Mouse (Mus musculus): ENCODE data around the gene Nol3.

The Nol3 gene

GRCm38 (mm10) chr8:105307670-105308069, 31.7 kb downstream of the Nol3 start:
- in situ Hi-C loops (cut with MboI, MseI): no loop called here

DNA sequence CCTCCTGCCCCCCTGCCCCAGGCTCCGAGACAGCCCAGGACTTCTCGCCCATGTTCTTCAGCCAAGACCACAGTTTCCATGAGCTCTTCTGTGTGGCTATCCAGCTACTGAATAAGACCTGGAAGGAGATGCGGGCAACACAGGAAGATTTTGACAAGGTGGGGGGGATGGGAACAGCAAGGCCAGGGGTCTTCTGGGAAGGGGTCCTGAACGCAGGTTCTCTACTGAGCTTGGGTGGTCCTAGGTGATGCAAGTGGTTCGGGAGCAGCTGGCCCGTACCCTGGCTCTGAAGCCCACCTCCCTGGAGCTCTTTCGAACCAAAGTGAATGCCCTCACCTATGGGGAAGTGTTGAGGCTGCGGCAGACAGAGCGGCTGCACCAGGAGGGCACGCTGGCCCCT, 32.5 kb downstream of the Nol3 start:
- in situ Hi-C loops (cut with MboI, MseI): no loop called here

DNA sequence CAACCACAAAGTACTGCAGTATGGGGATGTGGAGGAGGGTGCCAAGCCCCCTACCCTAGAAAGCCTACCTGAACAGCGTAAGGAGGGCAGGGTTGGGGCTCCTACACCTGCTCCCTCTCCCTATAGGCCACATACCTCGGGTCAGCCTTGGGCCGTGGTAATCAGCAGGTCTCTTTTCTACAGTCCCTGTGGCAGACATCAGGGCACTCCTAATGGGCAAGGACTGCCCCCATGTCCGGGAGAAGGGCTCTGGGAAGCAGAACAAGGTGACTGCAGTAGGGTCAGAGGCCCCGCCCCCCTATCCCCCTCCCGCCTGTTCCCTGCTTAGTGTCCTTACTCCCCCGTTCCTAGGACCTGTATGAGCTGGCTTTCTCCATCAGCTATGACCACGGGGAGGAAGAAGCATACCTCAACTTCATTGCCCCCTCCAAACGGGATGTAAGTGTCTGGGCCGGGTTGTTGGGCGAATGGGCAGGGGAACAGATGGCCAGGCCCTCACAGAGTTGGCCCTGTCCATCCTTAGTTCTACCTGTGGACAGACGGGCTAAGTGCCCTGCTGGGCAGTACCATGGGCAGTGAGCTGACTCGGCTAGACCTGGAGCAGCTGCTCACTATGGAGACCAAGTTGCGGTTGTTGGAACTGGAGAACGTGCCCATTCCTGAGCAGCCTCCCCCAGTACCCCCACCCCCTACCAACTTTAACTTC, 33.4 kb downstream of the Nol3 start:
- in situ Hi-C loops (cut with MboI, MseI): no loop called here

GRCm38 (mm10) chr8:105310118-105310517, 34.2 kb downstream of the Nol3 start:
- in situ Hi-C loops (cut with MboI, MseI): no loop called here

GRCm38 (mm10) chr8:105311718-105312117, 35.8 kb downstream of the Nol3 start:
- in situ Hi-C loops (cut with MboI, MseI): no loop called here

DNA sequence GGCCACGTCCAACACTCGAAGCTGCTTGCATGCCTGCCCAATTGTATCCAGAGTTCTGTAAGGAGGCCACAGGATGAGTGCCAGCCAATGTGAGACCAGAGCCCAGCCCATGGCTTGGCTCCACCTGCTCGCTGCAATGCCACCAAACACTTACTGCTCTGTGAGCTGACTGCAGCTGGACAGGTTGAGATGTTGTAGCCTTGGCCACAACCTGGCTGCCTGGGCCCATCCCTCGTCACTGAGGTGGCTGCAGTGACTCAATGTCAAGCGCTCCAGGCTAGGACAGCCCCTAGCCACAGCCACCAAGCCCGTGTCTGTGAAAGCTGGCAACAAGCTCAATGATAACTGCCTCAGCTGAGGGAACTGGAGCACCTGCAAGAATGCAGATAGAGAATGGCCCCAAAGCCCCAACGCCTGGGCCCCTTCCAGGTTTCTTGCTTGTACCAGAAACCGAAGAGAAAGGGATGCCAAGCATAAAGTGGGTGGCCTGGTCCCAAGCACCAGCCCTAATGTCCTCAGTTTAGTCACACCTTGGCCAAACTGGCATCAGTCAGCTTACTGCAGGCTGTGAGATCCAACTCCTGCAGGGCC, 37.0 kb downstream of the Nol3 start:
- in situ Hi-C loops (cut with MboI, MseI): no loop called here

- in situ Hi-C loops (cut with MboI, MseI): no loop called here
These were observed 37.9 kb downstream of the Nol3 start for GRCm38 (mm10) chr8:105313622-105314402.

DNA sequence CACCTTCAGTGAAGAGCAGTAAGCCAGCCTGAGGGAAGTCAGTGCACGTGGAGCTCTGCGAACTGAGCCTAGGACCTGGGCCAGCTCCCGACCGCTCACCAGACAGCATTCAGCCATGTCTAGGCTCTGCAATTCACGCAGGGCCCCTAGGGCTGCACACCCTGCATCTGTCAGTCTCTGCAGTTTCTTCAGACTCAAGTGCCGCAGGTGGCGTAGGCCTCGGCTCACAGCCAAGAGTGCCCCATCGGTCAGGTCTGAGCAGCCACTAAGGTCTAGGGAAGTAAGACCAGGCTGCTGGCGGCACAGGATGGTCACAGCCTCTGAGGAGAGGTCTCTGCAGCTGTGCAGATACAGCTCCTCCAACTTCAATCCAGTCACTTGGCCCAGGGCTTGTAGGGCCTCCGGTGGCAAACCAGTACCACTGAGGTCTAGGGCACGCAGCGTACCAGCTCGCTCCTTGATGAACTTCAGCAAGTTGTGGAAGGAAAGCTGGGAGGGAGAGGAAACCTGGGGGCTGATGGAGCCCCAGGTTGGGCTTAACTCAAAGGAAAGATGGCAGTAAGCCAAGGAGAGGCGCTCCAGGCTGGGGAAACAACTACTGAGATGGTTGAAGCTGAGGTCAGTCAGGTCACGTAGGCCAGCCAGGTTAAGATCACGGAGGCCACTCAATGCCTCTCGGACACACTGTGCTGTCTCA, 39.3 kb downstream of the Nol3 start:
- in situ Hi-C loops (cut with MboI, MseI): no loop called here

DNA sequence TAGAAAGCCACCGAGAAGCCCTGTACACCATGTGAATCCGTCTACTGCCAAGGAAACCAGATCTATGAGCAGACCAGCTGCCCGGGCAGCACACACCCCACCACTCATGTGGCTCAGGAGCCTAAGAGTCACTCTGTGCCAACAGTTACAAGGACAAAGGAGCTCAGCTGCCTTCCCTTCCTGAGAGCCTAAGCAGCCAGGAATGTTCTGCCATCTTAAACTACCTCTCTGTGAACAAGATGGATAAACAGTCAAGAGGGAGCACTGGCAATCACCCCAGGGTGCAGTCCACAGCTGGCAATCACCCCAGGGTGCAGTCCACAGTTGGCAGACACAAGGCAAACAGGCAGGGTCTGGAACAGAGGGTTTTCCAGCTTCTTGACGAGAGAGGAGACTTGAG, 42.0 kb downstream of the Nol3 start:
- in situ Hi-C loops (cut with MboI, MseI): no loop called here

GRCm38 (mm10) chr8:105318662-105319190, 42.8 kb downstream of the Nol3 start:
- in situ Hi-C loops (cut with MboI, MseI): no loop called here

DNA sequence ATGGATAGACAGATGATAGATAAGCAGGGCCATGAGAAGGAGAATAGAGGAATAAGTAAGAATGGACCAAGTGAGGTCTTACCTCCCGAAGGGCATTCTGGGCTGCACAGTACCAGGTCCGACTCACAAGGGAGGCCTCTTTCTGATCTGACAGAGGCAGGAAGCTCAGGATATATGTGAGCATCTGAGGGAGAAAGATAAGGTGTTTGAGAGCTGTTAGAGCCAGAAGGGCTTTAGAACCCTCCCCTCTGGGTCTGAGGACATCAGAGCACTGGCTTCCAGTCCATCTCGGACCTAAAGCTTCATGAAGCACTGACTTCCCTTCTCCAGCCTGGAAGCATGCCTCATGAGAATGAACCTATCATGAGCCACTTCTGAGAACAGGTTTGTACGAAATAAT, 47.2 kb downstream of the Nol3 start:
- in situ Hi-C loops (cut with MboI, MseI): loop anchor here (10.0 kb wide), 1 partner anchor 892 kb away; the partner anchor contains the start of genes Prmt7 and Slc7a6os

DNA sequence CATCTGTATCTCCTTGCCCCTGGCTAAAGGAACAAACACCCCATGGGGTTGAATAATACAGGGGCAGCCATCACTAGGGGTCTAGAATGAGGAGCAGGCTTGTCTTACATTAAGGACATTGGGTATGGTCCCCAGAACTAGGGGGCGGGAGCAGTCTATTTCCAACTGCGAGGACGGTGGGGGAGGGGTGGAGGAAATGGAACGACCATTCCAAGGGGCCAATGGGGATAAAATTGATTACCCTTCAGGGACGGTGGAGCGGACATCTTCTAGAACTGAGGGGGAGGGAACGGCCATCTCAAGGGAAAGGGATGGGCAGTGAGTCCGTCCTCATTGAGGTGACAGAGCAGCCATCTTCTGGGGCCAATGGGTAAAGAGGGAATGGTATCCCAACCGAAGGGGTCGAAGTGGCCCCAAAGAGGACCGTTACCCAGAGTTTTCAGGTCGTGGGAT, 49.7 kb downstream of the Nol3 start:
- in situ Hi-C loops (cut with MboI, MseI): loop anchor here (10.0 to 25.0 kb wide), 2 partner anchors 737 to 889 kb away; partner anchors contain the start of genes Nfatc3, Prmt7 and Slc7a6os

DNA sequence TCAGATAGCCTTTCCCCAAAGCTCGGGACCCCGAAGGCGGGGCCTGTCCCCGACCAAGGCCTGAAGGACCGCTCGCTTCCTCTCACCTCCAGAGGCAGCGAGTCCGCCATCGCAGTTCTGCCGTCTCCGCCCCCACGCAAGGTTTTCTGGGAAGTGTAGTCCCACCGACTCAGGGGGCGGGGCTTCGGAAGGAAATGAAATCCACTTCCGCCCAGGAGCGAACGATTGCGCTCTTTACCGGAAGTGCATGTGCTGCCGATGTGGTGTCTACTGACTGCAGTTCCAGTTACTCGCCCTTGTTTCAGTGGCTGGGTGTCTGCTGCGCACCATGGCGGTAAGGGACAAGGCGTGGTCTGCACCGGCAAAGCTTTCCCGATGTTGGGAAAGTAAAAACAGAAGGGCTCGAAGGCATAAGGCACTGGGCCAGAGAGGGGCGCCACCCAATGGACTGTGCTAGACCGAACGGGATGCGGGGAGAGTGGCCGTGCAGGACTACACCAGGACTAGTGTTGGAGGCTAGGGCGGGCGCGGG, 50.3 kb downstream of the Nol3 start, which contains the start of the genes Lrrc29 and Tmem208:
Gene Lrrc29, minus strand, starts transcription at position 138 of the 532 bp plus-strand sequence.
Gene Tmem208, plus strand, starts transcription at position 214 of the 532 bp plus-strand sequence.
- in situ Hi-C loops (cut with MboI, MseI): loop anchor here (10.0 to 25.0 kb wide), 2 partner anchors 736 to 889 kb away; partner anchors contain the start of genes Nfatc3, Prmt7 and Slc7a6os

DNA sequence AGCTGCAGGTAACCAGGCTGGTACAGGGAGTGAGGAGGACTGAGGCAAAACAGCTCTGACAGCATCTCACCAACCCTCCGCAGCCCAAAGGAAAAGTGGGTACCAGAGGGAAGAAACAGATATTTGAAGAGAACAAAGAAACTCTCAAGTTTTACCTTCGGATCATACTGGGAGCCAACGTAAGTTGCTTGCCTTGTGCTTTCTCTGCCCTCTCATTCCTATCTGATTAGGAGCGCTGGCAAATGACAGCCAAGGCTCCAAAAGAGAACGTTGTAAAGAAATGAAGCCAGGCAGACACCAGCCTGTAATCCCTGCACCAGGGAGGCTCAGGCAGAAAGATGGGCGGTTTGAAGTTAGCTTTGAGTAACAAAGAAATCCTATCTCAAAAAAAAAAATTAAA, 51.0 kb downstream of the Nol3 start:
- in situ Hi-C loops (cut with MboI, MseI): loop anchor here (10.0 to 25.0 kb wide), 2 partner anchors 735 to 888 kb away; partner anchors contain the start of genes Nfatc3, Prmt7 and Slc7a6os

DNA sequence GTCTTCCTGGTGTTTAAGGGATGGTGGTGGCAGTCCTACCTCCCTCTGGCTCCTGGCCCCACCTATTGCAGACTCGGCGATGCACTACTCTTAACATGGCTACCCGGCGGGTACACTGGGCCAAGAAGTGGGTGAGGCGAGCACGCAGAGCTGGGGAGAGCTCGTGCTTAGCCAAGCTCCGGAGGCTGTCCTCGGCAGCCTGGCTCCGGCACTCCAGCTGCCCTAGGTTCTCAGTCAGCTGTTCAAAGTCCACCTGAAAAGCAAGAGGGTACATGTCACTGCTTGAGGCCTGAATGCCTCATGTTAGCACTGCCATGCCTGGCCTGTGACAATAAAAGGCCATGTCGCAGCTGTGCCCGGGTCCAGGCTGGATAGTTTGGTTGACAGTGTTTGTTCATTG, 54.4 kb downstream of the Nol3 start:
- in situ Hi-C loops (cut with MboI, MseI): loop anchor here (25.0 kb wide), 1 partner anchor 732 kb away; the partner anchor contains the start of gene Nfatc3

DNA sequence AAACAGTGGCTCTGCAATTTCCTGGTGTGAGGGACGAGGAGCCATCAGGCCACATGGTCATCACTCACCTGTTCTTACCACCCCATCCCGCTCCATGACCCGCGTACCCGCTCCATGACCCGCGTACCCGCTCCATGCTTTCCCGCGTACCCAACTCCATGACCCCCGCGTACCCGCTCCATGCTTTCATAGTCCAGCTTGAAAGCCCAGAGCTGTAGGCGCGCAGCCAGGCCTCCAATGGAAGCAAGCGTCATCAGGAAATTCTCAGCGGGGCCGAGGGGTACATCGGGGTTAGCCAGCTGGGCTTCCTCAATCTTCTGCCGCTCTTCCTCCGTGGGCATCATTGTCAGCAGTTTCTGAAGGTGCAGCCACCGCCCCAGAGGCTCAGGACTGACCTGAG, 55.5 kb downstream of the Nol3 start:
- in situ Hi-C loops (cut with MboI, MseI): loop anchor here (25.0 kb wide), 1 partner anchor 731 kb away; the partner anchor contains the start of gene Nfatc3
